Mouse (Mus musculus) right cerebral cortex, postnatal 25 days (tissue): Measurements from ENCODE around the gene Lkaaear1.

Experiments
- DNase-seq: peaks from one replicate; pipeline ENCODE4 v3.0.0; 2022

Lkaaear1 gene

DNA sequence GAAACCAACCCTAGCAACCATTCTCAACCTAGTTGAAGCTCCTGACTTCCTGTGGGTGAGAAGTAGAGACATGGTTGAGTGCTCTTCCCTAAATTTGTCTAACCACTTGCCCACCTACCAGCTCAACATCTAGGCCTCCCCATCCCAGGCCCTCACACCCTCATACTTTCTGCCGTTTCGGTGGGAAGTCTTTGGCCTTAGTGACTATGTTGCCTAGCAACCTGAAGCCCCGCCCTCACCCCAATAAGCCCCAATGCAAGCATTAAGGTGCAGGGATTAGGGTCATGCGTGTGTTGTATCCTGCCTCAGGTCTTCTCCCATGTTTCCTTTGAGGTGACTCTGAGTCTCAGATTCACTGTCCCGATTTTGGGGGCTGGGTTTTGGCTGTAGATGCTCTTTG is at the start of gene Lkaaear1:
Gene Lkaaear1, minus strand, starts transcription at position 202 of the 400 bp plus-strand sequence.
- no peak for DNase-seq

DNA sequence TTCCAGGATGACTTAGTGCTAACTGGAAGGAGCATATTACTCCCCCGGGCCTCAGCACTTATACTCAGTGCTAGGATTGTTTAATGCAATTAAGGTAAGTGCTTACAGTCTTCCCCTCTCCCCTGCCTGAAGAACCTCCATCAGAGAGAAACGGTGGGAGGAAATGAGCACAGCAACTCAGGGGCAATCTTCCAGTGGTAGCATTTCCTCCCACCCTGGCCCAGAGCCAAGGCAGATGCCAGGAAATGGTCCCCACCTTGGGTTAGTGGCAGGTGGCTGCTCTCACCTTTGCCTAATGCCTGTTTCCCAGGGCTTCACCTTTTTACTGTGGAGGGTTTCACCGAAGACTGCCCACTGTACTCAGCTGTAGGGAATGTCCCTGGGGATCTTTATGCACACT is 31.8 kb upstream of the Lkaaear1 start:
- DNase-seq = no peak

DNA sequence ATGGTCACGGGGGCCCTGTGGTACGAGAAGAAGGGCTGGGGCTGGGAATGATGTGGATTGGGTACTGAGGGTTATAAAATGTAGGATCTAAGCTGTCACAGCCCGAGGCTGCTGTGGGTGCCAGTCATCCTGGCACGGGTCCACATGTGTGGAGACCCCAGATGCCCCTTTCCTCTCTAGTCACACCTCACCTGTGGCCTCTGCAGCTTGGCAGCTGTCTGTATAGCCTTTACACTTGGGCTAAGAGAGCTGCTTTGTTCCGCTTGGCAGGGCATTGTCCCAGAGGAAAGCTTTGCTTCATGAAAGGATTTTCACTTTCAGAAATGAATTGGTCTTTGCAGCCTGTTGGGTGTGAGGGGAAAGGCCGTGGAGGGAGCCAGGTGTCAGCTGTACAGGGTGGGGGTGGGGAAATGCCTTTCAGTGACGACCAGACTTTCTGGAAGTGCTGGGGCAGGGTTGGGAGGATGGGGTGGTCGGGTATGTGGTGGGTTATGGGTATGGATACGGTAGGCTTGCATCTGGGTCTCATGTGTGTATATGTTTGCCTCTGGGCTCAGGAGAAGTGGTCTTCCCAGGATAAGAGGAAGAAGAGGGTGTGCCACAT is 29.5 kb upstream of the Lkaaear1 start:
- no peak for DNase-seq

DNA sequence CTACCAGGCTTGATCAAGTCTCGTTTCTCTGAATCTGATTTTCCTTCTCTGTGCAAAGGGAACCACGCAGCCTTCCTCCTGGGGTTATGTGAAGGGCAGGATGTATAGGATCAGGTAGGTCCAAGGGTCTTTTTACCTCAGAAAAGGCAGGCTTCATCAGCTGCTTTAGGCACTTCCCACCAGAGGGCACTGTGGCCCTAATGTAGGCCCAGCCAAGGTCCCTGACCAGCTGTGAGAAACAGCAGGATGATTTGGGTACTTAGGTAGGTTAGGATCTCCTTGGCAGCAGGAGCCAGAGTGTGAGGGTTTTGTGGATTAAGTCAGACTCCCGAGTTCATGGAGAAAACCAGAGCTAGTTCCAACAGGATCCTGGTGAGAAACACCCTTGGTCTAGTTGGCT is 24.0 kb upstream of the Lkaaear1 start:
- no peak for DNase-seq

DNA sequence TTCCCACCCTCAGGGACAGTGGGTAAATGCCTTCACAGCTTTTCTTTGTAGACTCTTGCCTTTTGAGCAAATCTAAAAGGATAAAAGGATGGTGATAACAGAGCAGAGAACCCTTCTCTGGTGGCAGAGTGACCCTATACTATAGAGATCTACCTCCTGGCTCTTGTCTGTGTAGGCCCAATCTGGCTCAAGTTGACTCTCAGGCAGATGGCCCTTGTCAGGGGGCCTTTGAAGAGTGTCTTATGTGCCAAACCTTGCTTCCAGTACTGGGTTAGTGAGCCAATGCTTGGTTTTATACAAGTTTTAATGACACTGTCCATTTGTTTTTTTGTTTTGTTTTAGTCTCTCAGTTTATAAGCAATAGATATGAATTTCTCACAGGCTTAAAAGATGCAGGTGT is 23.0 kb upstream of the Lkaaear1 start:
- DNase-seq = no peak

DNA sequence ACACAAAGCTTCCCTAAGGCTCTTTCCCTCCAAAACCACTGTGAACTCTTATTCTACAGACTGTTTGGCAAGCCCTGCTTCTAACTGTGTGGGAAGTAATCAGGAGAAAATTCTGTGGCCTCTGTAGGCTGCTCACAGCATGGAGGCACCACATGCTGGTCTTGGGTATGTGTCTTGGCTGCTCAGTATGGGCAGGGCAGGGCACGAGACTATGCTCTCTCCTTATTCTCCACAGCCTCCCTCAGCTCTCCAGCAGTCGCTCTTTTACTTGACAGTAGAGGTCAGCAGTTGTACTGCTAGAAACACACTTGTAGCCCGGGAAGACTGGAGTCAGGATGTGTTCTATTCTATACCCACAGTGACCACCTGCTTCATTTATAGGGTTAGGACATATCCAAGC is 21.8 kb upstream of the Lkaaear1 start:
- DNase-seq = no peak

DNA sequence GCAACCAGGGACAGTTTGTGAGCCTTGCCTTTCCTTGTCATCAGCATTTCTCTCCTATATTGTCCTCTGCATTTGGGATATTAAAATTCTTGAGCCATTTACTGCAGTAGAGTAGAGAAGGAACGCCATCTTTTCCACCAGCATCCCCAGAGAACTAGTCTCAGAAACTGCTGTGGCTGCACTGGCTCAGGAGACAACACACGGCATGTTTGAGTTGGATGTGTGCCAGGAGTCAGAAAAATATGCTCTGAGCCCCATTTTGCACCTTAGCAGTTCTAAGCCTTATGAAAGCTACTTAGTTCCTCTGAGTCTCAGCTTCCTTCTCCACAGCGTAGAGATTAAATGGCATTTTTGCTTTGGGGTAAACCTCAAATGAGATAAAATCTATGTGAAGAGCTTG is 18.7 kb upstream of the Lkaaear1 start:
- no peak for DNase-seq

DNA sequence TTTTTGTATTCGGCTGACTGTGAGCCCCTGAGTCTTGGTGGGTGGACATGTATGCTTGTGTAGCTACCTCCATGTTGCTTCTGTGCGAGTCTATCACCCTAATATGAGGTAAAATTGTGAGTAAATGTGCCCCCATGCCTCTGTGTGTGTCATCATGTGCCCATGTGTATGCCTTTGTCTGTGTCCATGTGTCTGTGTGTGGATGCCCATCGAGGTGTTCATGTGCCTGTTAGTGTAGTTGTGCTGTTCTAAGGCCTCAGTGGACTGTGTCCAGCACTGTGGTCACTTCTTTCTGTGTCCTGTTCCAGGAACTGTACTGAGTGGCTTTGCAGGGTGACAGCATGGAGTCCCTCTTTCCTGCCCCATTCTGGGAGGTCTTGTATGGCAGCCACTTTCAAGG is 17.1 kb upstream of the Lkaaear1 start:
- no peak for DNase-seq

DNA sequence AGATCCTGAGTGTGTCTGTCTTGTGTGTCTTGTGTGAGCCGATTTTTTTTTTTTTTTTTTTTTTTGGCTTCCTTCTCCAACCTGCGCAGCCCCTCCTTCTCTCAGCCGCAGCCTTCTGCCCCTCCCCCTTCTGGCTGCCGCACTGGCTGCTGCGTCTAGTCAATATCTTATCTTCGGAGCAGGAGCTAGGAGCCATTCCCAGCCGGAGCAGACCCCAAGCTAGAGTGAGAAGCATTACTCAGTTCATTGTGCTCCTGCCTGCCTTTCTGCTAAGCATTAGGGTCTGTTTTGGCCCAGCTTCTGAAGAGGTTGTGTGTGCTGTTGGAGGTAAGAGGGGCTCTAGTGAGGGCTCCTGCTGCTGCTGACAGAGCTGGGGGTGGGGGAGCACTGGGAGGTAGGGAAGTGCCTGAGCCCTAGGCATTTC is 16.7 kb upstream of the Lkaaear1 start, which contains the start of gene Oprl1:
Gene Oprl1, plus strand, starts transcription at position 114 of the 424 bp plus-strand sequence.
- peak; percentile 80 for DNase-seq

DNA sequence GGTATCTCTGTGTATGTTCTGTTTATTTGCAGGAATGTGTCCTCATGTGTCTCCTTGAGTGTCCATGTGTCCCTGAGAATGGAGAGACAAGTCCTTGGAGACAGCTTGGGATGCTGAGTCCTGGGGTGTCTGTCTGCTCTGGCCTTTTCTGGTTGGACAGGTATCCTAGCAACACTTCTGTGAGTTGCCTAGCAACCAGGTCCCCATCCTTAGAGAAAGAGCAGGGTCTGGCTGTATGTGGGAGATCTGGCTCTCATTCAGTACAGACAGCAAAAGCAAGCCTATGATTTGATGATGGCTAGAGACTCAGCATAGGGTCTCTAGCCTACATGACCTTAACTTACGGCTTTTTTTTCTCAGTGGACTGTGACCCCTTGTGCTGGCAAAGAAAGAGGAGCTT is 15.5 kb upstream of the Lkaaear1 start:
- peak; percentile 62 for DNase-seq

DNA sequence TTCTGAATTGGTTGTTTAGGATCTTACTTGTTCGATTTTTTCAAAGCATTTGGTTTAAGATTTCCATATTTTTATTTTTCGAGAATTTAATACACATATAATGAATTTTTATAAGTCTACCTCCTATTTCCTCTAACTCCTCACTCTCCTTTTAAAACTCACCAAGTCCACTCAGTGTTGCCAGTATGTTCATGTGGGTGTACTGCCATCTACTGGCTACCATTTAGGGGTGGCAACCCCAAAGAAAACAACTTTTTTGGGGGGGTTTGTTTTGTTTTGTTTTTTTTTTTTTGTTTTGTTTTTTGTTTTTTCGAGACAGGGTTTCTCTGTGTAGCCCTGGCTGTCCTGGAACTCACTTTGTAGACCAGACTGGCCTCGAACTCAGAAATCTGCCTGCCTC is 8.4 kb upstream of the Lkaaear1 start:
- no peak for DNase-seq

DNA sequence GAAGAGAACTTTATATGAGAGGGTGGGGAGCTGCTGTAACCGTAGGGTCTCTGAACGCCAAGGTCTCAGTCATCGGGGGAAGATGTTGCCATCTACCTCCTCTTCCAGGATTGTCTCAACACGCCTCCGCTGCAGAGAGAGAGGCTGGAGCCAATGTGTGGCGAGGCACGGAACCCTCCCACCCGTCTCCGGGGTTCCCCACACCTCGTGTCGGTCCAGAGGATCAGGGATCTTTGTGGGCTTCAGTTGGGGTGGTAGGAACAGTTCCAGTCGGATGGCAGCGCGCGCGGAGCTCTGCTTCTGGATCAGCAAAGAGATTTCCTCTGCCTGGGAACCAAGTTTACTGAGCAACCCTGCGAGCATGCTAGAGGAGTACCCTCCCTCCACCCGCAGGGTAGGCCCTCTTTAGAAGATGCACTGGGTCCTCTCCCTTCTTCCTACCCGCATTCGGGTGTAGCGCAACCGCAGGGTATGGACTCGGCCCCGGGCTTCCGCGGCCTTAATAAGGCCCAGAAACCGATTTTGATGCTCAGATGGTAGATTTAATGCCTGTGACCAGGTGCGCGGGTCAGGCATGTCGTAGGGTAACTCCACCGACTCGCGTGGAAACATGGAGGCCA is 1.3 kb downstream of the Lkaaear1 start:
- DNase-seq = no peak

DNA sequence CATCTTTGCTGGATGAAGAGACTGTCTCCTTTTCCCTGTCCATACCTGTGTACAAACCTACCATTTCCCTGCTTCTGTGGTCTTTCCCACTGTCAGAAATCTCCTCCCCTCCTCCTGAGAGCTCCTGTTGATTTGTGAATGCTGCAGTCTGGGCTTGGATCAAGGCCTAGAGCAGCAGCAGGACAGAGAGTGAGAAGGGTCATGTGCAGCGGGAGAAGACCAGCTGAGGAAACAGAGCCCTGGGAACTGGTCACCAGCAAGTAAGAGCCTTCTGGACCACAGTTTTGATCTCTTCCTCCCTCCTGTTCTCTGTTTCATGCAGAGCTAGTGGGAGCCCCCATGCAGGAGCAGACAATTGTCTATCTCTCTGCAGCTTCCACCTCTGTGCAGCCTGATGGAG is 2.5 kb downstream of the Lkaaear1 start:
- DNase-seq = no peak

DNA sequence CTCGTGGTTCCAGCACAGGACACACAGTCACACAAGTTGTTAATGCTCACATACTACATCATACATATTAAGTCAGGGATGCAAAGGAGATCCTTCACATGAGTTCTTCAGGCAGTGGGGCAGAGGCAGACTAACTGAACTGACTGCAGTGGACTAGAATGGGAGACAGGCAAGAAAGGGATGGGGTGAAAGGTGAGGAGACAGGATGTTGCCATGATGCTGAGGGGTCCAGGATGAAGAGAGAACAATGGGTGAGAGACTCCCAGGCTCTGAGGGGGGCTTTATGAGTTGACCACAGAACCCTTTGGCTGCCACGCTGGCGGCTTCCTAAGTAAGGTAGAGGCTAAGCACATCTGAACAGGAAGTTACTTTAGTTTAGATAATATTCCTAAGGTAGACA is 3.7 kb downstream of the Lkaaear1 start:
- DNase-seq = no peak

DNA sequence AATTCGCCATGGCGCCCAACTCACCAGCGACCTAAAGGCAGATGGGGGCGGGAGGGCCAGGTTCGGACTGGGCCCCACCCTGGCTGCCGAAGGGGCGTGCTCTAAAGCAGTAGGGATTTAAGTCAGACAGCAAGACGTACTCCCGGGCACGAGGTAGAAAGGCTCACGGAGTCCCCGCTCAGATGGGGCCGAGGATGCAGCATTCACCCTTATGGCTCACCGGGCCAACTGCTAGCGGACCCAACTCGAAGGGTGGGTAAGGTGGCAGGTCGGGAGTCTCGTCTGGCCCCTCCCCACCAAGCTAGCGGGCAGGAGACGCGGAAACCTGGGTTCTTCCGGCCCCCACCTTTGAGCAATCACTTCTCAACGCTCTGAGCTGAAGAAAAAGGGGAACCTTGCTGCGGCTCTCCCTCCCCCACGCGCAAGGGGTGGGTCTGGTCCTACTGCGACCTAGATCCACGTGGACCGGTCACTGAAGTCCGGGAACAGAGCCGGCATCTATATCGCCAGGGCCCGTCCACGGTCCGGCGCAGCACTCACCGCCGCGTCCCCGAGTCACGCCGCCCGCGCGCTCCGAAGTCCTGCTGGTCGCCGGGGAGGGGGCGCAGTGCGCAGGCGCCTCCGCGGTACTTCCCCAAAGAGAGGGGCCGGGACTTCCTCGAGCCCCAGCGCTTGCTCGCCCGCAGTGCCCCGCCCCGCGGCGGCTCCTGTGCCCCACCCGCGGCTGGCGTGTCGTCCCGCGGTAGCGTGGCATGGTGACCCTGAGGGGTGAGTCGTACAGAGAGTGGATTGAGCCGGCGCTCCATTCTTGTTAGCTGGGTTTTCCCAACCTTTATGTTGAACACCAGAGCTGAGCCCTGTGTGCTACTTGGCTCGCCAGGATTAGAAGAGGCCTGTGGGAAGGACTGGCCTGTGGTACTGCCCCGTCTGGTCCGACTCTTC is 4.6 kb downstream of the Lkaaear1 start, which contains the start of gene Rgs19:
Gene Rgs19, minus strand, starts transcription at position 639 of the 942 bp plus-strand sequence.
- DNase-seq = peak; percentile 87

DNA sequence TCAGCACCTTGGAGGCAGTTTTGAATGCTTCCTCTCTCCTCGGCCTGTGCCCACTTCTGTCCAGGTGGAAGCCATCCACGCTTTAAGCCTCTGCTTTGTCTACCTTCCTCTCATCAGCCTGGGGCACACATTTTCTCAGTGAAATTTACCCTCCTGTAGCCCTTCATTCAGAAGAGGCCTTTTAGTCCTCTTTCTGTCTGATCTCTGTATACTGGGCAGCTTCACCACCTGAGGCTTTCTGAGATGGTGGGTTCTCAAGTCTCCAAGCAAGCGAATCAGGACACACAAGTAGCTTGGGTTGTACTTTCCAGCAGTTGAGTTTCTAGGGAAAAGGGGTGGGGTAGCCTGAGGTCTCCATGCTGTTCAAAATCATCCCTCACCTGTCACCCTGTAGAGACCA is 5.9 kb downstream of the Lkaaear1 start:
- DNase-seq = no peak

DNA sequence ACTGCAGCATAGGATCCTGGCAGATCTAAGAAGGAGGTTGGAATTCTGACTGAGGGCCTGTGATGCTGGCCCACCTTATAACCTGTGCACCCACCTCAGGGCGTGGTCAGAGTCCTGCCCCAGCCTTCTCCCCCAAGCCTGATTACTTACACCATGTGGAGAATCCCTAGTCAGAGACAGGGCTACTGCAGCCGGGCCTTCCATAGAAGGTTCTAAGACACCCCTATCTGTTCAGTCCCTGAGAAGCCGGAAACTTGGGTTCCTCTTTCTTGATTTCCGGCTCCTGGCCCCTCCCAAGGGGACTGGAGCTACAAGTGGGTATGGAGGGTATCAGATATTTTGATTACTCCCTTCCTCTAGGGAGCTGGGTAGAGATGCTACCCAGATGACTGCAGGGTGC is 6.7 kb downstream of the Lkaaear1 start:
- DNase-seq = no peak

DNA sequence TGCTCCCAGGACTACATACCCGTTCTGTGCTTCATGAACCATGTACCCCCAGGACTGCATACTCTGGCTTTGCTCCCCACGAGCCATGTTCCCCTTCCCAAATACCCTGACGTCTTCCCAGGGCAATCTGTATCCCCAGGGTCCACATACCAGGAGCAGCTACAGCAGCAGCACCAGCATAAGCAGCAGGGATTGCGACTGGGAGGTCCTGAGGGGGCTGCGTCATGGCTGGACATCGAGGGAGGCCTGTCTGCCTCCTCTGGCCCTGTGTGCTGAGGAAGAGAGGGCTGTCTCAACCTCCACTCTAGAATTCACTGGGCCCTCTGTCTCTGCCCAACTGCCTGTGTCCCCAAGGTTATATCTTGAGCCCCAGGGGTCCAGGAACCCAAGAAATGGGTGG is 7.2 kb downstream of the Lkaaear1 start:
- no peak for DNase-seq

DNA sequence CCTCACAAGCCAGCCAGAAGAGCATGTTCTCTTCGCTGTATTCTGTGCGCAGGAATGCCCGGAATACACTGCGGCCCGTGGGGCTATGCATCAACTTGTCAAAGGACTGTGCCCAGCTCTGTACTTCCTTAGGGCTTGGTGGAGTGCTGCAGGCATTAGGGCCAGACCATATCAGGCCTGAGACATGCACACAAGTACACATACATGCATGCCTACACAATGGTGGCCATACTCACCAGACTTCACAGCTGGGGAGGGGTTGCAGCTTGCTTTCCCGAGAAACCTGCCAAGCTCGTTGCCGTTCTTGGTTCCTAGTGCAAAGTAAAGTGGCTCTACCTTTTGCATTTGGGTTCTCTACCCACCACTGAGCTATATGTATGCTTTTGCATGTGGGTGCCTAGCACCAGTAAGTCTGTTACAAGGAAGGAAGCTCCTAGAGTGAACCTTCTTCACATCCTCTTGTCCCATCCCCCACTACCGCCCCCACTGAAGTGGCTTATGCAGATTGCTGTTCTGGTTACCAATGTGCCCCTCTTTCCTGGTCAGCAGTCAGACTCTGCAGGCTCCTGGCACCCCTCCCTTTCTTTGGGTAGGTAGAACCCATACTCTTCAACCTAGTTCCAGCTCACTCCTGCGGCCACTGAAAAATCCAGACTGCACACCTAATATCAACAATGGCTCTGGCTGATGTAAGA is 8.6 kb downstream of the Lkaaear1 start:
- DNase-seq = no peak

DNA sequence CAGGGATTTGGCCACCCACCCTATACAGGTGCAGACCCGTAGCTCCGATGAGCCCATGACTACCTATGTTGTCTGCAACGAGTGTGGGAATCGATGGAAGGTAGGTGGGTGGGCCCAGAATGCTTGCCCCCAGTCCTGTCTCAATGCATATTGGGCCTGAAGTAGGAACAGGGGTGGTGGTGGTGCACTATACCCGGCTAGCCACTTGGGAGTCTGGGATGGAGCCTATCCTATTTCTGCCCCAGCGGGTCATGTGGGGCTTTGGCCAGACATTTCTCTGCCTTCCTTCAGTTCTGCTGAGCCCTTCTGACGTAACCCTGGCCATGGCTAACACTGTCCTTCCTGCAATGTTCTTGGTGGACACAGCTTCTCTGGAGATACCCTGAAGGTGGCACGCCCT is 10.7 kb downstream of the Lkaaear1 start:
- DNase-seq = no peak

DNA sequence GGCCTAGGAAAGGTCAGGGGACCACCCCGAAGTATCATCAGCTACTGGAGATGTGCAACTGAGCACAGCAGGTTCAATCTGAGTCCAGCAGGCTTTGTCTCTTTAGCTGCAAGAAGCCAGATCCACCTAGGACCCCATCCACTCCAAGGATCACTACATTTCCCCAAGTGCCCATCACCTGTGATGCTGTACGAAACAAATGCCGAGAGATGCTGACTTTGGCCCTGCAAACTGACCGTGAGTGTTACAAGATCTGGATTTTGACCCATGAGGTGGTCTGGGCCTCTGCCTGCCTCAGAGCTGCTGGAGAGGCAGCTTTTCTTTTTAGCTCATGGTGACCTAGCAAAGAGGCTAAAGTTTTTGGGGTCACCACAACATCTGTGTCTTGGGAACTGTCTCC is 12.6 kb downstream of the Lkaaear1 start:
- DNase-seq = no peak

DNA sequence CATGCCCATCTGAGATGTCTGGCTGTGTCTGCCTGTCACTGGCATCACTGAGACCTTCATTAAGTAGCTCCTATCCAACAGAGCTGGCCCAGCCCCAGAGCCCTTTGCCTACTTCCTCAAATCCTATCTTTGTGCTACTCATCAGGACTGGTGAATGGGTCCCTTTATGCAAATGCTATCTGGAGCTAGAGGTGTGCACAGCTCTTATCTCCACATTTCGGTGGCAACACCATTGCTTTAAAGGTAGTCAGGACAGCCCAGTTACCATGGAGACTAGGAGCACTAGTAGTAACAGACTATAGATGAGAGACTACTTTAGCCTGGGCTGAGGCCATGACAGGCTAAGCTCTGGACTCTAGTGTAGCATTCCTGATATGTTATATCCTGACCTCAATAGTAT is 13.5 kb downstream of the Lkaaear1 start:
- no peak for DNase-seq

DNA sequence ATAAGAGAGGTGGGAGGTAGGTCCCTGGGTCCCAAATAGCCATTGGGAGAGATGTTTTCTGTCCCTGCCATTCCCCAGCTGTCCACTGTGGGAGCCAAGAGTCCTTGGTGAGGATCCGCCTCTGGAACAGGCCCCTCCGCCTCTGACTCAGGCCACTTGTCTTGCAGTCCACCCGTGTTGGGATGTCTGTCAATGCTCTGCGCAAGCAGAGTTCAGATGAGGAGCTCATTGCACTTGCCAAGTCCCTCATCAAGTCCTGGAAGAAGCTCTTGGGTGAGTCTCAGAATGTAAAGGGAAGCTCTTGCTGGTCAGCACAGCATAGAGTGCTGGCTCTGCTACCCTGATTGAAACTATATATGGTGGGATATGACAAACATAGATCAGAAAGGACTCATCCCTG is 14.9 kb downstream of the Lkaaear1 start:
- DNase-seq = peak; percentile 2
